Mouse (Mus musculus) myocyte (in vitro differentiated cells): ENCODE measurements around the gene Ryr1. TPM values are rescaled to one million over a fixed set of nuclear protein-coding genes. Genes with fewer than 3 reads are reported as not detected.

Experiments used
- H3K27me3 ChIP-seq: one replicate; pipeline ENCODE4 v1.6.1; 2011; ENCODE audit not compliant: control insufficient read depth, insufficient read depth, insufficient read length
- H3K36me3 ChIP-seq: one replicate; pipeline ENCODE4 v1.6.1; 2011; ENCODE audit not compliant: control insufficient read depth, insufficient read depth
- H3K4me2 ChIP-seq: one replicate; pipeline ENCODE4 v1.6.1; 2011; ENCODE audit warnings: low read depth, control low read depth
- H3K4me3 ChIP-seq: one replicate; pipeline ENCODE4 v1.5.1; 2011; ENCODE audit warnings: mild to moderate bottlenecking, control low read depth, moderate library complexity
- H3K79me2 ChIP-seq: one replicate; pipeline ENCODE4 v1.6.1; 2011; ENCODE audit not compliant: control insufficient read depth, insufficient read depth
- H3ac ChIP-seq: one replicate; pipeline ENCODE4 v1.6.1; 2011; ENCODE audit not compliant: control insufficient read depth, insufficient read length
- CEBPB ChIP-seq: IDR thresholded peaks from 2 replicates; pipeline ENCODE4 v1.6.1; 2011; ENCODE audit warnings: mild to moderate bottlenecking, moderate library complexity; ENCODE audit not compliant: poor library complexity, insufficient read depth, severe bottlenecking
- E2F4 ChIP-seq: IDR thresholded peaks from one replicate; pipeline ENCODE4 v1.6.1; 2011; ENCODE audit warnings: mild to moderate bottlenecking, control low read depth, moderate library complexity; ENCODE audit not compliant: insufficient read depth
- MAX ChIP-seq: IDR thresholded peaks from one replicate; pipeline ENCODE4 v1.6.1; 2011; ENCODE audit warnings: low read depth, mild to moderate bottlenecking, control low read depth
- MYOD1 ChIP-seq, 3 experiments: IDR thresholded peaks; one replicate each; pipeline ENCODE4 v1.6.1; 2011; ENCODE audit warnings: control low read depth in 2 of 3, low read depth in 2 of 3, mild to moderate bottlenecking in 2 of 3, moderate library complexity in 1 of 3; ENCODE audit not compliant: insufficient read length in 2 of 3, control insufficient read depth in 1 of 3
- MYOG ChIP-seq, 3 experiments: IDR thresholded peaks; one replicate each; pipeline ENCODE4 v1.6.1; 2011; ENCODE audit warnings: control low read depth in 2 of 3, low read depth in 2 of 3, mild to moderate bottlenecking in 2 of 3; ENCODE audit not compliant: insufficient read length in 2 of 3, control insufficient read depth in 1 of 3, insufficient read depth in 1 of 3
- POLR2A ChIP-seq: IDR thresholded peaks from one replicate; pipeline ENCODE4 v1.6.1; 2011; ENCODE audit warnings: low read depth, mild to moderate bottlenecking, control low read depth, moderate library complexity; ENCODE audit not compliant: insufficient read length
- POLR2AphosphoS2 ChIP-seq: IDR thresholded peaks from one replicate; pipeline ENCODE4 v1.6.1; 2011; ENCODE audit warnings: low read depth, control low read depth; ENCODE audit not compliant: insufficient read length
- REST ChIP-seq: IDR thresholded peaks from one replicate; pipeline ENCODE4 v1.6.1; 2011; ENCODE audit warnings: mild to moderate bottlenecking, control low read depth, moderate library complexity; ENCODE audit not compliant: insufficient read depth, insufficient read length
- SRF ChIP-seq: IDR thresholded peaks from one replicate; pipeline ENCODE4 v1.6.1; 2011; ENCODE audit warnings: low read depth; ENCODE audit not compliant: control insufficient read depth, insufficient read length
- TCF12 ChIP-seq: IDR thresholded peaks from one replicate; pipeline ENCODE4 v1.6.1; 2011; ENCODE audit warnings: mild to moderate bottlenecking, control low read depth; ENCODE audit not compliant: poor library complexity, insufficient read depth, severe bottlenecking
- TCF3 ChIP-seq: IDR thresholded peaks from one replicate; pipeline ENCODE4 v1.6.1; 2011; ENCODE audit warnings: low read depth, control low read depth; ENCODE audit not compliant: insufficient read length
- USF1 ChIP-seq: IDR thresholded peaks from one replicate; pipeline ENCODE4 v1.6.1; 2011; ENCODE audit warnings: low read depth, mild to moderate bottlenecking, control low read depth, moderate library complexity
- polyA plus RNA-seq: library from polyadenylated mRNA; unstranded; fragments of >200 nt; fragmentation: generic; extraction: Trizol; gene quantifications from one replicate; pipeline ENCODE4 v1.2.1, GENCODE M21; 2012; ENCODE audit warnings: missing spikeins

Ryr1 gene
- polyA plus RNA-seq, 1 experiment, result 73.1 TPM

DNA sequence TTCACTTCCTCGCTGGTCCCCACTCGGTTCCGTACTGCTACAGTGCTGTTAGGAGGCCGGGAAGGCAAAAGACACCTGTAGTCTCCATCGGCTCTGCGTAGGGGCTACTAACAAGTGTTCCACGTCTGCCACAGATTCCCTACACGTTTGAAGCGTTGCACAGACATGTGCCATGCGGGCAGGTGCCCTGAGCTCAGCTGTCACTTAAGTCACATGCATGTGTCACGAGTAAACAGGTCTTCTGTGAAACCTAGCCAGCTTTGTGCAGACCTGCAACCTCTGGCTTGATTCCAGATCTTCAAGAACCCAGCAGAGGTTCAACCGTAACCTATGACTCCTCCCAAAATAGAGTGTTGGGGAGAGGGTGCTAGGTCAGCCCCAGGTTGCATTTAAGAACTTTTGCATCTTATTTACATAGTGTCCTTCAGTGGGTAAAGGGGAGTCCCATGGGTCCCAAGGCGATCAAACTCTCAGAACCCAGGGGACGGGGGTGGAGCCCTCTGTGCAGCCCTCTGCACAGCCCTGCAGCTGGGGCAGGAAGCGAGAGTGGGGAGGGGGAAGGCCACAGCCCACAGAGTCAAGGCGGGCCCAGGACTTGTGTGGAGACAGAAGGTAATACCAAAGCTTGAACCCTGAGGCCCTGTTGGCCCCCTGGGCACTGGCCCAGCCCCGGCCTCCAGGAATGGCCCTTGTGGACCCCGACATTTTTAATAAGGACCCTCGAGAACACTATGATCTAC, 142.5 kb downstream of the Ryr1 start:
- Histone ChIP-seq H3K27me3 (no peaks in the 10 kb centered on the region), H3K36me3 (peaks cover 4% of the 10 kb centered on the region), H3ac (peak overlapping the region; percentile 98), H3K4me2 (peak overlapping the region; percentile 99), H3K4me3 (peak overlapping the region; percentile 92), H3K79me2 (peaks cover 15% of the 10 kb centered on the region)
- TF ChIP-seq MYOG (IDR thresholded peaks at IDR 0.05; ENCODE audit: control insufficient read depth in 1 of 3, insufficient read depth in 1 of 3, insufficient read length in 2 of 3, low read depth in 2 of 3), result peak in 1 of 3 experiments; percentile 30
- no peak for TF ChIP-seq USF1

DNA sequence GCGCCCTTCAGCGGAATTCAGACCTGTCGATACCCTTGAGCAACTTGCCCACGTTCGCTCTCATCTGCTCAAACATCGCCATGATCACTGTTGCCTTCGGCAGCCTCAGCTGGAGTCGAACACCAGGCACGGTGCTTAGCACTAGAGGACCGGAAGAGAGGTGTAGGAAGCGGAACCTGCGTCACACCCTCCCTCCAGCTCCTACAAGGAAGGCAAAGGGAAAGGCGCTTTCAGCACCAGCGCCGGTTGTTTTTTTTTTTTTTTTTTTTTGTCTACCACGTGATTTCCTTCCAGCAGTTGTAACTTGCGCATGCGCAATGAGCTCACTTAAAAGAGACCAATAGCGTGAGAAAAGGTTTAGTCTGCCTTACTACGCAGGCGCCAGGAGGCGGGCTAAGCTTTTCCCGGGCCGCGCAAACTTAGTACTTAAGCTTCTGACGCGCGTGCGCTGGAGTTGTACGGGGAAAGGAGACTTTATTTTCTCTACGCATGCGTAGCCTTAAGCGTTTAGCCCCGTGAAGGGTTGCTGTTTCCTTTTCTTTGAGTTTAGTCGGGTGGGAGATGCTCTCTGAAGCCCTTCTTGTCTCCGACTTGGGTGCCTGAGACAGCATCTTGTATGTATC, 143.2 kb downstream of the Ryr1 start, which contains the start of the genes Eif3k and Map4k1:
Gene Eif3k, minus strand, starts transcription at position 214 of the 623 bp plus-strand sequence.
Gene Map4k1, plus strand, starts transcription at position 400 of the 623 bp plus-strand sequence.
- peaks cover 4% of the 10 kb centered on the region for H3K36me3 ChIP-seq
- peaks cover 15% of the 10 kb centered on the region for H3K79me2 ChIP-seq
- H3K4me2 ChIP-seq, result peak within 1 kb of the TSS; percentile 99
- peak within 1 kb of the TSS; percentile 92 for H3K4me3 ChIP-seq
- TF ChIP-seq MAX, result no peak
- no peak for TF ChIP-seq TCF3
- peak; percentile 77 for TF ChIP-seq POLR2A
- TF ChIP-seq POLR2AphosphoS2, result peak; percentile 88
- TF ChIP-seq MYOG (IDR thresholded peaks at IDR 0.05; ENCODE audit: control insufficient read depth in 1 of 3, insufficient read depth in 1 of 3, insufficient read length in 2 of 3, low read depth in 2 of 3), result no peak
- no peak for TF ChIP-seq SRF
- TF ChIP-seq MYOD1 (IDR thresholded peaks at IDR 0.05; ENCODE audit: control insufficient read depth in 1 of 3, insufficient read length in 2 of 3, low read depth in 2 of 3), result no peak
- TF ChIP-seq USF1, result peak; percentile 71
- TF ChIP-seq E2F4, result peak; percentile 82
- TF ChIP-seq REST, result no peak
- no peak for TF ChIP-seq TCF12
- H3ac ChIP-seq, result peak within 1 kb of the TSS; percentile 98
- no peaks in the 10 kb centered on the region for H3K27me3 ChIP-seq

DNA sequence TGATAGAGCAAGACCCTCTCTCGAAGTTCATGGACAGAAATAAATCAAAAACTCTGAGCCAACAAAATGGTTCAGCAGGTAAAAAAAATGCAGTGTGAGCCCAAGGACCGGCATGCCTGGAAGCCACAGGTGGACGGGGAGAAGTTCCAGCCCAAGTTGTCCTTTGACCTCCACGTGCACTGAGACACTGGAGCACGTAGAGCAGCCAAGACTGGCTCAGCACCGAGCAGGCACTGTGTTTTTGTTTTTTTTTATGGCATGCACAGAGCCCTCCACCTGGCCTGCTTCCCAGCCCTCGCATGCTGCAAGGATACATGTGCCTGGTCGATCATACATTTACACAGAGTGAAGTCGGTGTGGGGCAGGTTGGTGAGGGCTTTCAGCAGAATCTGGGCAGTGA, 147.4 kb downstream of the Ryr1 start:
- peaks cover 15% of the 10 kb centered on the region for H3K79me2 ChIP-seq
- H3K4me2 ChIP-seq, result no peak overlapping the region
- peaks cover 8% of the 10 kb centered on the region for H3K36me3 ChIP-seq
- TF ChIP-seq MAX (no peak), MYOG (IDR thresholded peaks at IDR 0.05; ENCODE audit: control insufficient read depth in 1 of 3, insufficient read depth in 1 of 3, insufficient read length in 2 of 3, low read depth in 2 of 3) (no peak), TCF3 (no peak), TCF12 (no peak), USF1 (no peak), SRF (no peak), POLR2AphosphoS2 (no peak), REST (no peak), E2F4 (no peak), CEBPB (no peak), POLR2A (no peak)
- no peak overlapping the region for H3ac ChIP-seq
- H3K4me3 ChIP-seq, result no peak overlapping the region
- no peaks in the 10 kb centered on the region for H3K27me3 ChIP-seq

DNA sequence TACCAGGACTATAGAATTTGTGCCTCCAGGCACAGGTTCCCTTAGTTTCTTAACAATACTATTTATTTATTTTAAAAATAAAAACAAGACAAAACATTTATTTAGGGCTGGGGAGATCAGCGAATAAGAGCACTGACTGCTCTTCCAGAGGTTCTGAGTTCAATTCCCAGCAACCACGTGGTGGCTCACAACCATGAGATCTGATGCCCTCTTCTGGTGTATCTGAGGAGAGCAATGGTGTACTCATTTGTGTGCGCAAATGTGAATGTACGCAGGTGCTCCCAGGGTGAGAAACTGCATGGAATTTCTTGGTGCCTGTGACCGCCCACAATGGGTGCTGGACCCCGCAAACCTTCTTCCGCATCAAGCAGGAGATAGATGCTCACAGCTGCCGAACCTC, 152.0 kb downstream of the Ryr1 start:
- H3K4me2 ChIP-seq, result no peak overlapping the region
- no peak overlapping the region for H3ac ChIP-seq
- TF ChIP-seq TCF12 (no peak), TCF3 (no peak), POLR2A (no peak), SRF (no peak), CEBPB (no peak), E2F4 (no peak), MYOD1 (IDR thresholded peaks at IDR 0.05; ENCODE audit: control insufficient read depth in 1 of 3, insufficient read length in 2 of 3, low read depth in 2 of 3) (no peak), USF1 (no peak), REST (no peak), MYOG (IDR thresholded peaks at IDR 0.05; ENCODE audit: control insufficient read depth in 1 of 3, insufficient read depth in 1 of 3, insufficient read length in 2 of 3, low read depth in 2 of 3) (no peak), MAX (no peak), POLR2AphosphoS2 (no peak)
- H3K4me3 ChIP-seq, result no peak overlapping the region
- H3K79me2 ChIP-seq, result no peaks in the 10 kb centered on the region
- no peaks in the 10 kb centered on the region for H3K27me3 ChIP-seq
- peaks cover 4% of the 10 kb centered on the region for H3K36me3 ChIP-seq
